Mouse (Mus musculus): ENCODE measurements around the gene Hist1h2bb.
A peak's percentile ranks its signal among the peaks of the same experiment; 100 is the strongest.

Hist1h2bb gene

GRCm38 (mm10) chr13:23728472-23729191 lies 17.9 kb upstream of the Hist1h2bb start:
- DNase-seq (ENCODE audit: low read depth, low spot score): no peak

- no peak for DNase-seq (ENCODE audit: low read depth, low spot score)
Observed at GRCm38 (mm10) chr13:23729192-23729525, 17.4 kb upstream of the Hist1h2bb start.

DNA sequence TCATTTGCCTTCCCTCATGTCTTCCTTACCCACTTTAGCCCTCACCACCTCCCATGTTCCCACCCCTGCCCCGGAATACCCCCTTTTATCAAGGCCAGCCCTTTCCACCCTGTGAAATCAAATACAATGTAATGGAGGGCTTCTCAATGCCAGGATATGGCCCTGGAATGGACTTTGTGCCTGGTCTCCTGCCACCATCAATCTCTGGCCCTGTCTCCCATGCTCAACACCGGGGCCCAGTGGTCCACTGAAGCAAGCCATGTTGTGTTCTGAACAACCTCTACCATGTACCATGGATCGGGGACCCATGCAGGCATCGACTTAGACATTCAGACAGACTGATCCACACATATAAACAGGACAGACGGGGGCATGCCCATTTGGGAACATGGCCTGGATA lies 16.8 kb upstream of the Hist1h2bb start:
- DNase-seq (ENCODE audit: low read depth, low spot score): no peak

GRCm38 (mm10) chr13:23730479-23730878 lies 16.1 kb upstream of the Hist1h2bb start:
- DNase-seq (ENCODE audit: low read depth, low spot score): no peak

- peak; percentile 77 for DNase-seq (ENCODE audit: low read depth, low spot score)
Observed at GRCm38 (mm10) chr13:23732156-23732804, 14.3 kb upstream of the Hist1h2bb start.

DNA sequence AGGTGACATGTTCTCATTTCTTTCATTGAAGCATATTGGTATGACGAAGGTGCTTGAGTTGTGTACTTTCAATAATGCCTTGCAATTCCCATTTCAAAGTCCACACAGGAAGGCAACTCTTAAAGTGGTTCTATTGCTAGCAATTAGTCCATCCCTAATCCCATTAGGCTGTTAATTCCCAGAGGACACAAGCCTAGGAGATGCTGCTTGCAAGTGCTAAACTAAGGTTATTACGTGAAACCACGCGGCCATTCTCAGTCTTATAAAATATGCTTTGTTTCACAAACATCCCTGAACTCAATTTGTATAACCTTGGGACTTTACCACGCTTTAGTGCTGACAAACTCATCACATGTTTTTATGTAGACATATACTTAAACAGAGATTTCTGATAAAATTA lies 9.4 kb upstream of the Hist1h2bb start:
- no peak for DNase-seq (ENCODE audit: low read depth, low spot score)

GRCm38 (mm10) chr13:23738041-23738440 lies 8.5 kb upstream of the Hist1h2bb start:
- DNase-seq (ENCODE audit: low read depth, low spot score): peak; percentile 35

DNA sequence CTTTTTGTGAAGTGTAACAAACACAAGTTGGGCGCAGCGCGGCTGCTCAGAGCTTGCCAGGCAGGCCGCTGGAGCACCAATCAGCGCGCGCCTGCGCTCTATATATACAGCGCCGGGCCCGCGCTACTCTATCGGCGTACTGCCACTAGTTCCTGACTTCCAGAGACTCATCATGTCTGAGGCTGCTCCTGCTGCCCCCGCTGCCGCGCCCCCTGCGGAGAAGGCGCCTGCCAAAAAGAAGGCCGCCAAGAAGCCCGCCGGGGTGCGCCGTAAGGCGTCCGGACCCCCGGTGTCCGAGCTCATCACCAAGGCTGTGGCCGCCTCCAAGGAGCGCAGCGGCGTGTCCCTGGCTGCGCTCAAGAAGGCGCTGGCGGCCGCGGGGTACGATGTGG lies 7.9 kb upstream of the Hist1h2bb start, which contains the start of gene Hist1h1c:
Gene Hist1h1c (plus strand): TSS at position 132 of the 392 bp plus-strand sequence.
- peak; percentile 93 for DNase-seq (ENCODE audit: low read depth, low spot score)

DNA sequence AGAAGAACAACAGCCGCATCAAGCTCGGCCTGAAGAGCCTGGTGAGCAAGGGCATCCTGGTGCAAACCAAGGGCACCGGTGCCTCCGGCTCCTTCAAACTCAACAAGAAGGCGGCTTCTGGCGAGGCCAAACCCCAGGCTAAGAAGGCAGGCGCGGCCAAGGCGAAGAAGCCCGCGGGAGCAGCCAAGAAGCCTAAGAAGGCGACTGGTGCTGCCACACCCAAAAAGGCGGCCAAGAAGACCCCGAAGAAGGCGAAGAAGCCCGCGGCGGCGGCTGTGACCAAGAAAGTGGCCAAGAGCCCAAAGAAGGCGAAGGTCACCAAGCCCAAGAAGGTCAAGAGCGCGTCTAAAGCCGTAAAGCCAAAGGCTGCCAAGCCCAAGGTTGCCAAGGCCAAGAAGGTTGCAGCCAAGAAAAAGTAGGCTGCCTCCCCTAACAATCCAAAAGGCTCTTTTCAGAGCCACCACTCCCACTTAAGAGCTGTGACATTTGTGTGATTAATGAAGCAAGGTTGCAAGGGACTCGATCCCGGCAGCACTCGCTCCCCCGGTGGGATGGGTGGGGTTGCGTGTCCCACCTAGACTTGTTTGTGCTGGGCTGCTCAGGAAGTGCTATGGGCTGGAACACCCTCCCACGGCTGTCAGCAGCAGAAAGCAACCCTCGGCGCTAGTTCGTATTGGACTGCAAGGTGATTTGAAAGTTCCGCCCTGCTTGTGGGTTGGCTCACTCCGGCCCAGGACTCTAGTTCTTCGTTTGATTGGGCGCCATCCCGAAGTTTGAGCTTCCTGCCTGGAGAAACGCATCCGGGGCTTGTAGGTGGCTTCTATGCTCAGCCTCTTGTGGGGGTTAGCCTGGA lies 7.2 kb upstream of the Hist1h2bb start:
- DNase-seq (ENCODE audit: low read depth, low spot score): peak; percentile 93

GRCm38 (mm10) chr13:23739922-23740252 lies 6.6 kb upstream of the Hist1h2bb start:
- DNase-seq (ENCODE audit: low read depth, low spot score): peak; percentile 91

GRCm38 (mm10) chr13:23740256-23740840 lies 6.2 kb upstream of the Hist1h2bb start:
- DNase-seq (ENCODE audit: low read depth, low spot score): no peak

DNA sequence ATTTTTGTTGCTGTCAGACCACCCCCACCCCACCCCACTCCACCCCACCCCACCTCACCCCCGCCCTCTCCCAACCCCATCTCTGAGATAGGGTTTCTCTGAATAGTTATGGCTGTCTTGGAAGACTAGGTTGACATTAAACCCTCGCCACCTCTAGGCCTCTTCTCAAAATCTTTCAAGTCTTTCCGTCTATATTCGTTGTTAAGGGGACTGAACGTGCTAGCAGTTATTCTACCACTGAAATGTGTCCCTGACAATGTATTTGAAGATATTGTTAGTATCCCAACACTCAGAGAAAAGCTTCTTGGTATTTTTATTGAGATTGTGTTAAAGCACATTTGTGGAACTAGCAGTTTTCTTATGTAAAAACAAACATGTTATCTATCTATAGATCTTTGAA lies 5.6 kb upstream of the Hist1h2bb start:
- DNase-seq (ENCODE audit: low read depth, low spot score): no peak

- no peak for DNase-seq (ENCODE audit: low read depth, low spot score)
Observed at GRCm38 (mm10) chr13:23742007-23742406, 4.5 kb upstream of the Hist1h2bb start.

DNA sequence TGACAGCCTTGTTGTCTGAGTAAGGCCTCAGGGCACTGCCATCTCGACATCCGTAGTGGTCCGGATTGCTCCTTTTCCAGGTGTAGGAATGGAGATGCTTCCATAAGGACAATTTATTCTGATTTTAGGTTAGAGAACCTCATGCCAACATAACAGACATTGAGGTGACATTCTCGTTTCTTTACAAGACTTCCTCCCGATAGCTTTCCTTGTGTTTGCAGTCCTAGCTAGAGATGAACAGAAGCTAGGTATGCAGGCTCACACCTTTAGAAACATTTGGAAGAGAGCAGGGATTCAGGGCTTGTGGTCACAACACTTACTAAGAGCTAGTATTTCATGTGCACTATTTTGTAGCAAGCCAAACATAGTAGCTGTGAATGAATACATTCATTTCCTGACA lies 3.3 kb upstream of the Hist1h2bb start:
- no peak for DNase-seq (ENCODE audit: low read depth, low spot score)

GRCm38 (mm10) chr13:23743963-23744362 lies 2.6 kb upstream of the Hist1h2bb start:
- DNase-seq (ENCODE audit: low read depth, low spot score): no peak

DNA sequence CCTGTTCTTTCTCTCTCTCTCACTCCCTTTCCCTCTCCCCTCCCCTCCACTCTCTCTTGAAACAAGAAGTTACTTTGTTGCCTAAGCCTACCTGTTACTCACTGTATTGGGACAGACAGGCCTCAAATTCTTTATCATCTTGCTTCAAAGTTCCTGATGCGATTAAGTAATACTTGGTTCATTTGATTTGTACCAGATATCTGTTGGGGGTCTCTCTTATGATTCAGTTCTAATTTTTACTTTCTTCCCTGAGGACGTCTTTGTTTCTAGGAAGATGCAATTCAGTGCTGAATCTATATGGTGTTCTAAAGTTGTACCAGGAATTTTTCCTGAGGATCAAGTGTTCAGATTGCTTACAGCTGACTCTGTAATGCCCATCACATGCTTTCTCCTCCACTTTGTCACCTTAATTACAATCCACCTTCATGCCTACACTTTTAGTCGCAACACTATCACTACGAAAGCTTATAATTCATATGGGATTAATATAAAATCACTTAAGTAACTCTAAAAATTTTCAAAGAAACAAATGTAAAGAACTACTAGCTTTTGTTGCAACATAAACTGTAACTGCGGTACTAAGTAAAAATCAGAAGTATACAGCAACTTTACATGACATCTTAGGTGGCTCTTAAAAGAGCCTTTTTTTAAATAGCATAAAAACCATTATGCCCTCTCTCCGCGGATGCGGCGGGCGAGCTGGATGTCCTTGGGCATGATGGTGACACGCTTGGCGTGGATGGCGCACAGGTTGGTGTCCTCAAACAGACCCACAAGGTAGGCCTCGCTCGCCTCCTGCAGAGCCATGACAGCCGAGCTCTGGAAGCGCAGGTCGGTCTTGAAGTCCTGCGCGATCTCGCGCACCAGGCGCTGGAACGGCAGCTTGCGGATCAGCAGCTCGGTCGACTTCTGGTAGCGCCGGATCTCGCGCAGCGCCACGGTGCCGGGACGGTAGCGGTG lies 1.8 kb upstream of the Hist1h2bb start:
- no peak for DNase-seq (ENCODE audit: low read depth, low spot score)

DNA sequence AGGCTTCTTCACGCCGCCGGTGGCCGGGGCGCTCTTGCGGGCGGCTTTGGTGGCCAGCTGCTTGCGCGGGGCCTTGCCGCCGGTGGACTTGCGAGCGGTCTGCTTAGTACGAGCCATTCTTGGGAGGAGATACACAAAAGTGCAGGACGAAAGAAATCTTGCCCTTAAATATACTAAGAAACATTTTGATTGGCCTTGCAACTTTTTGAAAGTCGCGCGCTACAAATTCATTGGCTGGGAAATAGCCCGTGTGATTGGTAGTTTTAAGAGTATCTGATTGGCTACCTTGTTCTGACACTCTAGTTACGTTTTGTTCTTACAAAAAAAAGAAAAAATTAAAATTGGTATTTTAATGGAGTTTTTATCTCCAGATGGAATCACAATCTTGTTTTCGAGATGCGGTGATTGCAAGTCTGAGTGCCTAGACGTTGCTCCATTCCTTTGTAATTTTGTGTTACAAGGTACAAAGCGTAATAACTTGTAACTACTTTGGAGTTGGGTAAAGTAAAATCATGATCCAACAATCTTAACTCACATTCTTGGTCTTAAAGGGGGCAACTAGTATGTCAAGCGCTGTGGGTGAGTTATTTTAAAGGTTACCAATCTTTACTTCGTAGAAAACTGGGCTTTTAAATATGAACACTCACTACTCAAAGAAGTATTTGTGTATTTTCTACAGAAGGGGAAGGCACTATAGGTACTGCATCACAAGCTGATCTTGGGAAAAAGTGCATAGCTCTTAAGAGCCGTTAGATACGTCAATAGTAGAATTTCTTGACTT lies 963 bp upstream of the Hist1h2bb start, which contains the start of gene Hist1h3c:
Gene Hist1h3c (minus strand): TSS at position 222 of the 781 bp plus-strand sequence.
- peak; percentile 91 for DNase-seq (ENCODE audit: low read depth, low spot score)

GRCm38 (mm10) chr13:23747081-23747891 lies 752 bp downstream of the Hist1h2bb start:
- peak; percentile 31 for DNase-seq (ENCODE audit: low read depth, low spot score)

DNA sequence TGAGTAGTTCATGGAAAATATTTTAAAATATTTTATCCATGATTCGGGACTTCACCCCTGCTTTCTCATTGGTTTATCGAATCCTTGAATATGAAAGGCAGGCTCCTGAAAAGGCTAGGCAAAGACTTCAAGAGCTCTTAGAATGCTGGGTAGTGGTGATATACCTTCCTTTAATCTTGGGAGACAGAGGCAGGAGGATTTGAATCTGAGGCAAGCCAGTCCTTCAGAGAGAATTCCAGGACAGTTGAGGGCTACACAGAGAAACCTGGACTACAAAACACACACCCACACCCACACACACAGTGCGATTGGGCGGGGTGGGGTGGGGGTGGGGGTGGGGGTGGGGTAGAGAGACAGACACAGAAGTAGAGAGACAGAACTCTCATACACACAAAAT lies 1.4 kb downstream of the Hist1h2bb start:
- no peak for DNase-seq (ENCODE audit: low read depth, low spot score)
